Mouse (Mus musculus) liver, embryonic 11.5 days (tissue): ENCODE data around the gene Ntrk2. TPM values are rescaled to one million over a fixed set of nuclear protein-coding genes. Genes with fewer than 3 reads are reported as not detected.

ENCODE experiments used
- ATAC-seq: fragments of 200-750 bp; cut with Nextera tagmentation; replicated peaks from 2 replicates; pipeline ENCODE4 v1.8.0; 2017; ENCODE audit warnings: moderate number of reproducible peaks, mild to moderate bottlenecking, moderate TSS enrichment, moderate library complexity; ENCODE audit not compliant: low FRiP score
- DNase-seq: peaks from one replicate; pipeline ENCODE4 v3.0.0-alpha.2; 2017; ENCODE audit warnings: low spot score
- H3K27ac ChIP-seq: fragments of 300-500 bp; sonication (generic); 2 replicates; pipeline ENCODE4 v1.5.1; 2014; ENCODE audit warnings: mild to moderate bottlenecking, low read depth, low read length, control low read depth
- H3K27me3 ChIP-seq: fragments of 300-500 bp; sonication (generic); replicated peaks from 2 replicates; pipeline ENCODE4 v1.6.1; 2014; ENCODE audit warnings: low read length, mixed read lengths; ENCODE audit not compliant: control insufficient read depth, insufficient read depth
- H3K36me3 ChIP-seq: fragments of 300-500 bp; sonication (generic); 2 replicates; pipeline ENCODE4 v1.6.1; 2014; ENCODE audit warnings: mild to moderate bottlenecking, low read length, moderate library complexity, mixed read lengths; ENCODE audit not compliant: control insufficient read depth, insufficient read depth
- H3K4me1 ChIP-seq: fragments of 300-500 bp; sonication (generic); replicated peaks from 2 replicates; pipeline ENCODE4 v1.6.1; 2014; ENCODE audit warnings: low read length, mixed read lengths; ENCODE audit not compliant: control insufficient read depth, insufficient read depth
- H3K4me2 ChIP-seq: fragments of 300-500 bp; sonication (generic); 2 replicates; pipeline ENCODE4 v1.6.1; 2014; ENCODE audit warnings: mild to moderate bottlenecking, control low read depth, moderate library complexity
- H3K4me3 ChIP-seq: fragments of 300-500 bp; sonication (generic); 2 replicates; pipeline ENCODE4 v1.5.1; 2014; ENCODE audit warnings: low read depth, low read length, control low read depth
- H3K9ac ChIP-seq: fragments of 300-500 bp; sonication (generic); 2 replicates; pipeline ENCODE4 v1.6.1; 2014; ENCODE audit warnings: low read depth, low read length, control low read depth
- H3K9me3 ChIP-seq: fragments of 300-500 bp; sonication (generic); 2 replicates; pipeline ENCODE4 v1.6.1; 2016; ENCODE audit warnings: low read length, inconsistent platforms, mixed read lengths; ENCODE audit not compliant: control insufficient read depth
- WGBS: fragments of 180-500 bp; shearing (Covaris S2); extraction: QIAGEN DNeasy Blood & Tissue Kit; methylation state at CpG from one replicate; pipeline ENCODE4 v1.1.7; 2014; 5-methylcytosine and 5-hydroxymethylcytosine counted together
- polyA plus RNA-seq: library from polyadenylated mRNA; unstranded; fragments of >200 nt; fragmentation: Nextera tagmentation; extraction: Ambion mirVana; gene quantifications from 2 replicates; pipeline ENCODE4 v1.2.1, GENCODE M21; 2014

Gene Ntrk2
- polyA plus RNA-seq, 1 experiment from 2014 or later: 1.9 TPM

DNA sequence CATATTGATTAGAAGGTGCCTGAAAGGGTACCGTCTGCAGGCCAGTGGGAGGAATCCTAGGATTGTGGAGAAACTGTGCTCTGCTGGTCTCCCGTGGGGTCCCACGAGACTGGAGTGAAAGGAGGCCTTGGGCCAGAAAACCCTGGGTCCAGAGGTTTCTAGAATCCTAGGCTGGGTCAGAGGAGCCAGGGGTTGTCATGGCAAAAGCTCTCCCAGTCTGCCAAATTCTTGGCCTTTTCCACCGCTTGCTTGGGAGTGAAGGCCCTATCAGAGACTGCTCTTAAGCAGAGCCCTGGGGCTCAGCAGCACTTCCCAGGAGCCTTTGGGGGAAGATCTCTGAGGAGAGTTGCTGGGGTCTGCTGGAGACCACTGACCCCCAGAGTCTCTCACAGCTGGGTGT lies 25.6 kb downstream of the Ntrk2 start:
- no peak for ATAC-seq
- H3K36me3 ChIP-seq: no peaks in the 10 kb centered on the region
- H3K9ac ChIP-seq: no peak overlapping the region
- no peaks in the 10 kb centered on the region for H3K9me3 ChIP-seq
- H3K27me3 ChIP-seq: no peaks in the 10 kb centered on the region
- no peak overlapping the region for H3K4me2 ChIP-seq
- no peak overlapping the region for H3K4me3 ChIP-seq
- H3K27ac ChIP-seq: no peak overlapping the region
- 72% methylated on average over 4 of the region's 4 CpGs for WGBS
- H3K4me1 ChIP-seq: no peaks in the 10 kb centered on the region
- no peak for DNase-seq

DNA sequence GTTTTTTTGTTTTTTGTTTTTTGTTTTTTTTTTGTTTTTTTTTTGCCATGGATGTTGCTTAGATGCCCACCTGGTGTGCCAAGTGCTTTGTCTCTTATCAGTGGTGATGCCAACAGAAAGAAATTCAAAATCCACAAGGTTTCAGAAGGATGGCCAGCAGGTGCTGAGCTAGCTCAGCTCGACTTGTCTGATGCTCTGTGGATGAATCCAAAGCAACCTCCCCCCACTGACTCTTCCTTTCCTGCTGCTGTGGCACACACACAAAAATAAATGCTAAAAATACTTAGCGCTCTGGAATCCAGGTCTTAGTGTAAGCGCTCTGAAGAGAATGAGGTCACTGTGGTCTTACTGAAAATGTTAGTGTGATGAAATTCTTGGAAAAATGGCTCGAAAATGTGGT lies 28.4 kb downstream of the Ntrk2 start:
- no peaks in the 10 kb centered on the region for H3K4me1 ChIP-seq
- no peak overlapping the region for H3K4me3 ChIP-seq
- H3K9ac ChIP-seq: no peak overlapping the region
- H3K4me2 ChIP-seq: no peak overlapping the region
- DNase-seq (no peak), ATAC-seq (no peak)
- no peak overlapping the region for H3K27ac ChIP-seq
- H3K9me3 ChIP-seq: no peaks in the 10 kb centered on the region
- no peaks in the 10 kb centered on the region for H3K36me3 ChIP-seq
- WGBS: 71% methylated on average over 4 of the region's 4 CpGs
- no peaks in the 10 kb centered on the region for H3K27me3 ChIP-seq

DNA sequence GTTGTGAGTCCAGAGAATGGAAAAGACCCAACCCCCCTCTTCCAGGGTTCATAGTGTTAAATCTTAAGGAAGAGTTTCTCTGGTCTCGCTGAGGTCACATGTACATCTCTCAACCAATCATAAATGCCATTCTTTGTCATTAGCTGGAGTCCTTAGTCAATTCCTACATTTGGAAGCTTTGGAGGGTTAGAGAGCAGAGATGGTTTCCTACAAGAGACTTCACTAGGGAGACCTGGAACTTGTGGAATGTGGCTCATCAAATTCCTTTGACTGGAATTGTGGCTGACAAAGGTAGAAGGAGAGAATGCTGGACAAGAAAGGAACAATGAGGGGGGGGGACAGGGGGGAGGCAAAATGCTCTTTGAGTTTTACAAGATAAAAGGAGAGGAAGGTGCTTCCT lies 30.5 kb downstream of the Ntrk2 start:
- H3K4me3 ChIP-seq: no peak overlapping the region
- no peaks in the 10 kb centered on the region for H3K9me3 ChIP-seq
- H3K4me2 ChIP-seq: no peak overlapping the region
- WGBS: 76% methylated on average over 1 of the region's 1 CpGs
- H3K4me1 ChIP-seq: no peaks in the 10 kb centered on the region
- DNase-seq: no peak
- H3K36me3 ChIP-seq: no peaks in the 10 kb centered on the region
- H3K27ac ChIP-seq: no peak overlapping the region
- no peak overlapping the region for H3K9ac ChIP-seq
- no peak for ATAC-seq
- no peaks in the 10 kb centered on the region for H3K27me3 ChIP-seq

DNA sequence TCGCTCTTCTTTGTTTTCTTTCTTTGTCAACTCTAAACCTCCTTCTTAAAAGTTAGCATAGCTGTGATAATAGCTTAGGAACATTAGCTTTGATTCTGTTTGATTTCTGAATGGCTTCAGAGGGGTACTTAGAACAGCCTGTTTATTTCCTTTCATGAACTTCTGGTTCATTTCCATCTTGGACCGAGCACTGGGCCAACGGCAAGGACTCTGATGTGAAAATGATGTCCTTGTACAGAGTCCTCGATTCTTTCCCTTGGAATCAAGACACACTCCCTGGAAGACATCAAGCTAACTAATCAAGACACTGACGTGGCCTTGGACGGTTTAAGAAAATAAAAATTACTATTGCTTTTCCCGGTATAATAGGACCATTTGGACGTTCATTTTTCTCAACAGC lies 31.7 kb downstream of the Ntrk2 start:
- Histone ChIP-seq H3K9ac (no peak overlapping the region), H3K27me3 (no peaks in the 10 kb centered on the region), H3K4me1 (no peaks in the 10 kb centered on the region), H3K4me2 (no peak overlapping the region), H3K9me3 (no peaks in the 10 kb centered on the region), H3K36me3 (no peaks in the 10 kb centered on the region), H3K27ac (no peak overlapping the region), H3K4me3 (no peak overlapping the region)
- DNase-seq (no peak), ATAC-seq (no peak)
- 83% methylated on average over 8 of the region's 8 CpGs for WGBS

DNA sequence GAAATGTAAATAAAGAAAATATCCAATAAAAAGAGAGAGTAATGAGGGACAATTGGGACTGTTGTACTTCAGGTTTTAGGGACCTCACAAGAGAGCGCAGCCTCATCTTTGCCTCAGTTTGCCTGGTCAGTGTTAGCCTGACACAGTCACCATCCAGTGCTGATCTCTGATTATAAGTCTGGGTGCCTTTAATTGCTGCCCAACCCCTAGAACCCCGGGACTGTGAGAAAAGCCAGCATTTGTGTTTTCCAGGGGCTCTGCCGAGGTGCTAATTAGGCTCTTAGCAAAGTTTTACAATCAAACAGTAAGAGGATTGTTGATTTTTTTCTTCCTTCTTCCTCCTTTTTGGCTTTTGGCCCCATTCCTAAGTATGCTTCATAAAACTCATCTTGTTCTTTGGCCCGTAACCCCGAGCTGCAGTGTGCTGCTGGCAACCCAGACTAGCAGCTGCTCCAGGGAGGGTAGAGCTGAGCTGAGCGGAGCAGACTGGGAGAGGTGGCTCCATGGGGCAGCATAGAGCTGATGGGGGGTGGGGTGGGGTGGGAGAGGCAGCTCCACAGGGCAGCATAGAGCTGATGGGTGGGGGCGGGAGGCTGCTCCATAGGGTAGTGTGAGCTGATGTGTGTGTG lies 34.5 kb downstream of the Ntrk2 start:
- no peak overlapping the region for H3K9ac ChIP-seq
- 29% methylated on average over 7 of the region's 7 CpGs for WGBS
- ATAC-seq (no peak), DNase-seq (no peak)
- no peak overlapping the region for H3K4me3 ChIP-seq
- H3K4me1 ChIP-seq: no peaks in the 10 kb centered on the region
- no peak overlapping the region for H3K4me2 ChIP-seq
- H3K27ac ChIP-seq: no peak overlapping the region
- no peaks in the 10 kb centered on the region for H3K9me3 ChIP-seq
- no peaks in the 10 kb centered on the region for H3K36me3 ChIP-seq
- H3K27me3 ChIP-seq: no peaks in the 10 kb centered on the region

DNA sequence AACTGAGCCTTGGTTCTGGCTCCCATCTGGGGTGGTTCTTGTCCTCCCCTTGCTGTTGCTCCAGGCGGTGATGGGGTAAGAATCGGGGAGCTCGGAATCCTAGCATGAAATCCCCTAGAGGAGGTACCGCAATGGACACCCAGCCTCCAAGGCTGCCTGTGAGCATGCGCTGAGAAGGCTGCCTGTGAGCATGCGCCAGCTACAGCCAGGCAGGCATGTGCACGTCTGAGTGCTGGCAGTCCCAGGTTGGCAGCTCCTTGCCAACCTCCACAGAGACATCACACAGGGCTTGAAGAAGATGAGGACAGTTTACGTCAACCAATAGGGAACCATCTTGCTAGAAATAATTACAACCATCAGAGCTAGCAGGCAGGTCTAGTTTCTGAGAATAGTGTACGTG lies 37.5 kb downstream of the Ntrk2 start:
- Histone ChIP-seq H3K36me3 (no peaks in the 10 kb centered on the region), H3K4me2 (no peak overlapping the region), H3K4me1 (no peaks in the 10 kb centered on the region), H3K4me3 (no peak overlapping the region), H3K27me3 (no peaks in the 10 kb centered on the region), H3K9ac (no peak overlapping the region), H3K27ac (no peak overlapping the region), H3K9me3 (no peaks in the 10 kb centered on the region; the same call in 1 of the 2 replicates)
- WGBS: 85% methylated on average over 9 of the region's 9 CpGs
- no peak for DNase-seq
- no peak for ATAC-seq

DNA sequence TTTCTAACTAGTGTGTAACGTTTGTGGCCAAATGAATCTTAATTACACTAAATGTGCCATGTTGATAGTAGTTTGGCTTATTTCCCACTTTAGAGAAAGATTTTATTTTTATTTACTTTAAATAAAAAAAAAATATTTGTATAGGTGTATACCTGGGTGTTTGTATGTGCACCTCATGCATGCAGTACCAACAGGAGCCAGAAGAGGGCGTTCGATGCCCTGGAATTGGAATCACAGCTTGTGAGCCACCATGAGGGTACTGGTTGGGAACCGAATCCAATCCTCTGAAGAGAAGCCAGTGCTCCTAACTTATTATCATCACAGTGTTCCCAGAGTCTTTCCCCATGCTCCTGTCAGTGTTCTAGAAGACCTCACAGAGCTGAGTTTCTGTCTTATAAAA lies 42.2 kb downstream of the Ntrk2 start:
- H3K27me3 ChIP-seq: no peaks in the 10 kb centered on the region
- H3K9me3 ChIP-seq: no peaks in the 10 kb centered on the region; the same call in 1 of the 2 replicates
- no peak overlapping the region for H3K9ac ChIP-seq
- ATAC-seq: no peak
- no peaks in the 10 kb centered on the region for H3K4me1 ChIP-seq
- WGBS: 76% methylated on average over 4 of the region's 4 CpGs
- no peak for DNase-seq
- no peak overlapping the region for H3K4me2 ChIP-seq
- no peak overlapping the region for H3K27ac ChIP-seq
- no peaks in the 10 kb centered on the region for H3K36me3 ChIP-seq
- no peak overlapping the region for H3K4me3 ChIP-seq

DNA sequence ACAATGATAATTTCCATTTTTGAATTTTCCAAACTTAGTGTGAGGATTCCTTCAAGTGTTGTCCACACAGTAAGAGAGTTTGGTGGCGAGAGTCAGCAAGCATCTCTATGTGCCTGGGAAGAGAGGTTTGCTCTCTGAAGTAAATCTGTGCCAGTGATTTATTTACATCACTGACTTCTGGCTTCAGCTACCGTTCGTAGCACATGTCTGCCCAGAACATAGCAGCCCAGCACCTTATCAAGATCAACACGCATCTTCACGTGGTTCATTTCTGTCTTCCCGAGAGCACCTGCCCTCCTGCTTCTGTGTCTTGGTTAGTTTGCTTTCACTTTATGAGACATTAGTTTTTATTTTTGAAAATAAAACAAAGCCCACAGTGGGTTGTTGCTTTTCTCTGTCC lies 47.3 kb downstream of the Ntrk2 start:
- H3K36me3 ChIP-seq: no peaks in the 10 kb centered on the region
- no peak overlapping the region for H3K4me2 ChIP-seq
- H3K27ac ChIP-seq: no peak overlapping the region
- 75% methylated on average over 6 of the region's 6 CpGs for WGBS
- no peak overlapping the region for H3K4me3 ChIP-seq
- H3K9me3 ChIP-seq: no peaks in the 10 kb centered on the region; the same call in 1 of the 2 replicates
- no peak overlapping the region for H3K9ac ChIP-seq
- DNase-seq: no peak
- no peaks in the 10 kb centered on the region for H3K4me1 ChIP-seq
- ATAC-seq: no peak
- H3K27me3 ChIP-seq: no peaks in the 10 kb centered on the region

DNA sequence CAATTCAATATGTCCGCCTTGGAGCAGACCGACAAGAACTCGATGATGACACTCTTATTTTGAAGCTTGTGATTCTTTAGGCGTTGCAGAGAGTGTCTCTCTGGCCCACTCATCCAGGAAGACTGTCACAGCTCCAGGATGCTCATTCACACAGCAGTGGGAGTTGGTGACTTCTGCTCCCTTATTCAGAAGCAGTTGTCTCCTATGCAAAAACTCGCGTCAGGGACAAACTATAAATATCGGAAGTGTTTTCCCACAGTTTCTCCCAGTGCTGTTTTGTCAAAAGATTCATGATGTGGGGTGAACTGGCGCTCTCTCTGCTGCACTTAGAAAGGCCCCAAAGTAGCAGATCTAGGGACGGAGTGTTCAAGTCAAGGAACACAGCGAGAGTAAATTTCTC lies 59.9 kb downstream of the Ntrk2 start:
- WGBS: 87% methylated on average over 10 of the region's 10 CpGs
- no peaks in the 10 kb centered on the region for H3K27me3 ChIP-seq
- H3K4me1 ChIP-seq: no peaks in the 10 kb centered on the region
- no peak overlapping the region for H3K9ac ChIP-seq
- no peak overlapping the region for H3K4me2 ChIP-seq
- H3K9me3 ChIP-seq: no peaks in the 10 kb centered on the region
- H3K27ac ChIP-seq: no peak overlapping the region
- ATAC-seq (no peak), DNase-seq (no peak)
- no peak overlapping the region for H3K4me3 ChIP-seq
- no peaks in the 10 kb centered on the region for H3K36me3 ChIP-seq
